Mouse (Mus musculus): ENCODE results near the gene Cpne6.

DNA sequence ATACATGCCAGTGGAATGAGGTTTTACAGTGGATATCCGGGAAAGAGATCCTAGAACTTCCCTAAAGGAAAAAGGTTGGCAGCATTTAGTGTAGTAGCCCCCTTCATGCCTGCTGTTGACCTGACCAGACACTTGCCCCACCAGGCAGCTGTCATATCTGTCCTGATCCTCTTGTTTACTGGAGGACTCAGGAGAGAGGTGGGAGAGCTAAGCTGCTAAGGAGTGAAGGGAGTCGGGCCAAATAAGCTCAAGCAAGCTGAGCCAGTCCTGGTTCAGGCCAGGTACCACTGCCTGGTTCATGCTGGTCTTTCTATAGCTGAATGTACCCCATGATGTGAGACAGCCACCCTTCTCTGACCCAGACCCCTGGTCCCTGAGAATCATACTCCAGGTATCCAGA is 16.4 kb downstream of the Cpne6 start:
- TF ChIP-seq POLR2A (IDR thresholded peaks at IDR 0.05; ENCODE audit: insufficient read depth, low read depth, low read length) (no peak), CTCF (IDR thresholded peaks at IDR 0.05) (no peak)
